Mouse (Mus musculus): ENCODE data around the gene Galnt12.

The Galnt12 gene

DNA sequence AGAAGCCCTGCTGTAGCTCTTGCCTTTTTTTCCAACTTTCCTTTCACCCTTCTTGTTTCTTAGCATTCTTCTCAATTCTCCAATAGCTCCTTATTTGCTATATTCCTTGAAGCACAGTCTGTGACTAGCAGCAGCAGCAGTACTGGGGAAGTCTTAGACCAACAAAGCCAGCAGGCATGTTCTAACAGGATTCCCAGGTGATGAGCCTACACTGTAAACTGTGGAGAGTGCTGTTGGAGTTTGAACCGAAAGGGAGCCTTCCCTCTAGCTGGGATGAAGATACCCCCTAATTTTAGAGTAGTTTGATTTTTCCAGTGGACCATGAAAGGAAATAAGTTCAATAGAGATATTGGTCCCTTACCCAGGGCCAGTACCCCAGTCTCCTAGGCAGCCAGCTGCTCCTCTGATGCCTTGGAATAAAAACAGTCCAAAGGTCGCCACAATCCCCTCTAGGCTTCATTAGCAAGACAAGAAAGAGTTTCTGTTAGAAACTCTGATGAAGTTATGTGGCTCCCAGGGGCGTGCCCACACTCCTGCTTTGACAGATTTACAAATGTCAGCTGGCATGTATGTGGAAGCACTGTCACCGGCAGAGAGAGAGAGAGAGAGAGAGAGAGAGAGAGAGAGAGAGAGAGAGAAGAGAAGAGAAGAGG, 69.5 kb downstream of the Galnt12 start:
- no peak for DNase-seq

DNA sequence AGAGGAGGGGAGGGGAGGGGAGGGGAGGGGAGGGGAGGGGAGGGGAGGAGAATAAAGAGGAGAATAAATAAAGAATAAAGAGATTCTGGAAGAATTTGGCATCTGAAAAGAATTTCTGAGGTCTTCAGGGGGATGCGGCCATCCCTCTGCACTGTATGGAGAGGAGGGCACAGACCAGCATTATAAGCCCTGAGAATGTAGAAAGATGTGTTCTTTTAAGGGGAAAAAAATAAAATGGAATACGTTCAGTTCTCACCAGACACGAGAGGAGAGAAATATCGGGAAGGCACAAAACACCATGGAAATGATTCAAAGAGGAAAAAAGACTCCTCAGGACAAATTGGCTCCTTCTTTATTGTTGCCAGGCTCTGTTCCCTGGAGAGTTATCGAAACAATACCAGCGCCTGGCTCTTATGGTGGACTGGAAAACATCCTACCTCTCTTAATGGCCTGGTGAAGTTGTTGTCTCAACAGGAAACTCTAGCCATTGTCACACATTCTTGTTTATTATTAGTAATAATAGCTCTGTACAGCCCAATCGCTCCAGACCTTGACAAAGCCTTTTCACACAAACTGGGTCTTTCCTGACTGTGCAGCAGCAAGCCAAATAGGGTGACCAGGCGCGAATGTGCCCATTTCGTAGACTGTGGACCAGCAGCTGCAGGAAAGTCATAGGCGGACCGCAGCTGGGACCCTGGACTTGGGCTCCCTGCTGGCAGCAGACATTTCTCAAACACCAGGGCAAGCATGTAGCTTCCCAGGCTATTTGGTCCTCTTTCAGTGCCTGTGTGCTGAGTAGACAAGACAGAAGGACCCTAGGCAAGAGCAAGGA, 70.3 kb downstream of the Galnt12 start:
- DNase-seq, result no peak

DNA sequence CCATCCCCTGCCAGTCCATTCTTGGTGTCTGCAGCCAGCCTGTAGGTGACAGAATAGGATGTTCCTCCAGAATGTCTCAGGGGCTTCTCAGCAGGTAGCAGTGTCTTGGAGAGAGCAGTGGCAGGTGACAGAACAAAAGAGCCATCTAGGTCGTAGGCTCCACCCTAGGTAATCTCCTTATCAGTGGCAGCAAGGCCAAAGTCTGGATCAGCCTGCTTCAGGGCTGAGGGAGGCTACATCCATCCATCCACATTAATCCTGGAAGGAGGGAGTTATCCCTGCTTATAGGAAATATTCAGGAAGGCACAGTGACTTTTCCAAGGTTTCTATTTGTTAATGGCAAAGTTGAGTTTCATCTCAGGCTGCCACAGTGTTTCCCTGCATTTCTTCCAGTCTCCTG, 80.6 kb downstream of the Galnt12 start:
- no peak for DNase-seq
